ENCODE assay signal across 22 mouse cellular contexts in the genomic region with DNA sequence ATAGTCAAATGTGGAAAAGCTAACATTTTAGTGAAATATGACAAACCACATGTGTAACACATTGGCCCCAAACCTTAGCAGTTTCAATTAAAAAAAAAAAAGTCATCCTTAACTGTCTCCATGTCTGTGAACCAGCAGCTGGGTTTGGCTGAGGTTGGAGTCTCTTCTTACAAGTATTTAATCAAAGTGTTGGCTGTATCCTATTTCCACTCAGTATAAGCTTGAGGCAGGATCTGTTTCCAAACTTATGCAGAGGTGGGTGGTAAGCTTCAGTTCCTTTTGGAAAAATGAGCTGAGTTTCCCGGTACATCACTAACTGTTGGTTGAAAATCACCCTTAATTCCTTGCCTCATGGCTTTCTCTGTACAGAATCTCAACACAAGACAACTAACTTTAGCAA.
"Had no signal": no experiment of that assay in that cellular context is flagged by ENCODE, and none has a peak within 500 bp of the region (broad histone marks: within the 10 kb centered on the region; RNA-seq: fewer than 3 reads in every experiment).

No protein-coding gene starts in this region.

- ATAC-seq: intestine, embryonic 15.5 days; liver, postnatal 0 days; lung, postnatal 0 days; midbrain, embryonic 15.5 days had no signal

- H3K4me1 ChIP-seq: intestine, embryonic 15.5 days; limb, embryonic 12.5 days; limb, embryonic 15.5 days; midbrain, embryonic 12.5 days; midbrain, embryonic 15.5 days; neural tube, embryonic 12.5 days; neural tube, embryonic 15.5 days had no signal

- H3K9me3 ChIP-seq: intestine, embryonic 15.5 days; limb, embryonic 12.5 days; limb, embryonic 15.5 days; midbrain, embryonic 12.5 days; midbrain, embryonic 15.5 days; neural tube, embryonic 12.5 days; neural tube, embryonic 15.5 days had no signal

- H3K27me3 ChIP-seq: intestine, embryonic 15.5 days; limb, embryonic 12.5 days; limb, embryonic 15.5 days; midbrain, embryonic 12.5 days; midbrain, embryonic 15.5 days; neural tube, embryonic 12.5 days; neural tube, embryonic 15.5 days had no signal

- H3K4me3 ChIP-seq: intestine, embryonic 15.5 days; layer of hippocampus, adult 2 months; left cerebral cortex, adult 2 months; limb, embryonic 12.5 days; limb, embryonic 15.5 days; midbrain, embryonic 12.5 days; midbrain, embryonic 15.5 days; neural tube, embryonic 12.5 days; neural tube, embryonic 15.5 days had no signal

- H3K27ac ChIP-seq: intestine, embryonic 15.5 days; layer of hippocampus, adult 2 months; left cerebral cortex, adult 2 months; limb, embryonic 12.5 days; limb, embryonic 15.5 days; liver, embryonic 14.5 days; macrophage; midbrain, embryonic 12.5 days; midbrain, embryonic 15.5 days; neural tube, embryonic 12.5 days; neural tube, embryonic 15.5 days; stomach, postnatal 0 days had no signal

- H3K36me3 ChIP-seq: intestine, embryonic 15.5 days; limb, embryonic 12.5 days; limb, embryonic 15.5 days; midbrain, embryonic 12.5 days; midbrain, embryonic 15.5 days; neural tube, embryonic 12.5 days; neural tube, embryonic 15.5 days had no signal

- DNase-seq: kidney, adult 9 months; kidney, postnatal 25 days; layer of hippocampus, adult 9-11 months; liver, postnatal 0 days; lung, embryonic 14.5 days; thymus, adult 2 months; thymus, postnatal 14 days; thymus, postnatal 4 days had no signal

- H3K9ac ChIP-seq: intestine, embryonic 15.5 days; limb, embryonic 12.5 days; limb, embryonic 15.5 days; liver, embryonic 14.5 days; liver, postnatal 0 days; lung, embryonic 14.5 days; midbrain, embryonic 12.5 days; midbrain, embryonic 15.5 days; neural tube, embryonic 12.5 days; neural tube, embryonic 15.5 days had no signal

- H3K4me2 ChIP-seq: intestine, embryonic 15.5 days; limb, embryonic 12.5 days; limb, embryonic 15.5 days; liver, embryonic 11.5 days; lung, embryonic 14.5 days; midbrain, embryonic 12.5 days; midbrain, embryonic 15.5 days; neural tube, embryonic 12.5 days; neural tube, embryonic 15.5 days had no signal
